In the genomic region with DNA sequence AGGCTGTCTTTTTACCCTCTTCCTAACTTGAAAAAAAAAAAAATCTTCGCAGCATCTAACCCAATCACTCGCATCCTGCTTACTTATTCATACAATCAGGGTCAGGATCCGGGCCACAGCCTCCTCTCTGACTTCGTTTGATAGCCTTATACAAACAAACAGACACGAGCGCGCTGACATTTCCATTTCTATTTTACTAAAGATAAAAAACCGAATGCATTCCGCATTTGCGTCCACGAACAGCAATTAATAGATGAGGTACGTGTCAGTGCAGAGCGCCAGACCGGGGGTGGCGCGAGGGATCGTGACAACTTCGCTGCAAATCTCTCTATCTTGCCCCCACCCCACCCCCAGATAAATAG, we compare ENCODE assay signal across 8 mouse cellular contexts. TPM values are rescaled to one million over a fixed set of nuclear protein-coding genes. Genes with fewer than 3 reads are reported as not detected.
A peak's percentile ranks its signal among the peaks of the same experiment; 100 is the strongest.
DNase-seq lines count a peak whose midpoint lies in the region; ATAC-seq lines count a peak whose summit lies in the region.

A gene (minus strand): TSS at position 248 of the 362 bp plus-strand sequence.

- H3K27me3 ChIP-seq in heart, embryonic 15.5 days: peaks cover 9% of the 10 kb centered on the region; the same call in 1 of the 2 replicates

- ATAC-seq in heart, embryonic 15.5 days (replicated peaks; ENCODE audit: insufficient number of reproducible peaks, insufficient read depth, low FRiP score, low read depth): no peak
- ATAC-seq in megakaryocyte progenitor cell, adult 5-6 weeks (replicated peaks; ENCODE audit: poor library complexity): no peak

- H3K4me2 ChIP-seq in heart, embryonic 15.5 days: peak within 1 kb of the TSS; percentile 100

- H3K9me3 ChIP-seq in heart, embryonic 15.5 days (replicated peaks): no peaks in the 10 kb centered on the region

- no peaks in the 10 kb centered on the region for H3K36me3 ChIP-seq in heart, embryonic 15.5 days

- H3K27ac ChIP-seq in heart, embryonic 15.5 days: 0 out of 2 replicates have a peak within 1 kb of the TSS, but pooled peaks have one; percentile 12

- 0% methylated on average over 18 of the region's 18 CpGs for WGBS in heart, embryonic 15.5 days

- peak within 1 kb of the TSS; percentile 63 for H3K9ac ChIP-seq in heart, embryonic 15.5 days

- H3K4me1 ChIP-seq in heart, embryonic 15.5 days (replicated peaks): peaks cover 21% of the 10 kb centered on the region

- DNase-seq in layer of hippocampus, adult 18-20 months (ENCODE audit: low spot score in 2 of 2): peak; percentile 5 to 21
- DNase-seq in layer of hippocampus, adult 9-11 months: no peak
- DNase-seq in cerebellum, adult 8-10 months: peak; percentile 57
- DNase-seq in kidney, postnatal 14 days: peak; percentile 14
- DNase-seq in lung, postnatal 25 days (ENCODE audit: low spot score): peak; percentile 16
- DNase-seq in Muller cell, postnatal 12 days (ENCODE audit: inconsistent ontology term): no peak

- peak within 1 kb of the TSS; percentile 72 for H3K4me3 ChIP-seq in heart, embryonic 15.5 days

RNA-seq across cellular contexts. Expression of the gene that starts here (rescaled TPM):
- total RNA-seq in layer of hippocampus, adult 18-20 months (2021): 1 to 10 TPM; 2.7 to 3.2 TPM
- 1.1 and 1.6 TPM in 2 replicates for polyA plus RNA-seq in heart, embryonic 15.5 days (2015; fragmentation: Nextera tagmentation; extraction: Ambion mirVana)
- not detected in 2 replicates for total RNA-seq in megakaryocyte progenitor cell, adult 5-6 weeks (2015)
- total RNA-seq in megakaryocyte progenitor cell, adult 5-6 weeks (2017): not detected in 2 replicates

Comparison
In these comparisons a context has a peak if more than half of its experiments do, and no peak if none do; other contexts are left out.
1. DNase-seq: peak in layer of hippocampus, adult 18-20 months (2 of 2), cerebellum, adult 8-10 months (single experiment), kidney, postnatal 14 days (single experiment) and lung, postnatal 25 days (single experiment); none in layer of hippocampus, adult 9-11 months (single experiment) and Muller cell, postnatal 12 days (single experiment).